Mouse (Mus musculus): ENCODE measurements at regions not wholly inside any gene's neighbourhood (a gene's known extent, or its start where the extent isn't known, plus 50 kb on each side); places are given as distances from the start of the nearest gene placed in this dataset.

GRCm38 (mm10) chr13:53684498-53684897 is 211.6 kb upstream of the Msx2 start:
- TF ChIP-seq CTCF (IDR thresholded peaks at IDR 0.05; ENCODE audit: extremely low read depth, insufficient read depth, insufficient read length, insufficient replicate concordance) (no peak), POLR2A (IDR thresholded peaks at IDR 0.05; ENCODE audit: low read depth, low read length) (no peak)

Measured in spleen, adult 2 months (tissue).